Mouse (Mus musculus): ENCODE results near the gene Crygn. TPM values are rescaled to one million over a fixed set of nuclear protein-coding genes. Genes with fewer than 3 reads are reported as not detected.

The Crygn gene
- total and polyA plus RNA-seq, 3 experiments = not detected

- Histone ChIP-seq H3K79me2 (replicated peaks; ENCODE audit: control insufficient read depth, insufficient read depth, low read length) (no peaks in the 10 kb centered on the region), H3K4me1 (ENCODE audit: control insufficient read depth, insufficient read depth, low read length) (peaks cover 8% of the 10 kb centered on the region), H3K27ac (no peak overlapping the region), H3K9ac (ENCODE audit: low read depth, low read length) (no peak overlapping the region), H3K4me3 (no peak overlapping the region), H3K27me3 (ENCODE audit: control insufficient read depth, insufficient read depth, low read length) (no peaks in the 10 kb centered on the region), H3K36me3 (ENCODE audit: control insufficient read depth, insufficient read depth, low read length) (no peaks in the 10 kb centered on the region)
- DNase-seq = no peak
- intact Hi-C loops (cut with DNase I) = no loop called here
- TF ChIP-seq POLR2A (IDR thresholded peaks at IDR 0.05; ENCODE audit: insufficient read depth, low read depth, low read length) (no peak), EP300 (IDR thresholded peaks at IDR 0.05; ENCODE audit: insufficient read depth, low read depth, low read length) (no peak), CTCF (IDR thresholded peaks at IDR 0.05) (no peak)
- 81% methylated on average over 15 of the region's 15 CpGs for WGBS
Measured at GRCm38 (mm10) chr5:24741172-24741885, 16.5 kb downstream of the Crygn start.

- Histone ChIP-seq H3K4me1 (ENCODE audit: control insufficient read depth, insufficient read depth, low read length) (peaks cover 8% of the 10 kb centered on the region), H3K79me2 (replicated peaks; ENCODE audit: control insufficient read depth, insufficient read depth, low read length) (no peaks in the 10 kb centered on the region), H3K27ac (peak overlapping the region; percentile 71), H3K36me3 (ENCODE audit: control insufficient read depth, insufficient read depth, low read length) (no peaks in the 10 kb centered on the region), H3K9ac (ENCODE audit: low read depth, low read length) (peak overlapping the region; percentile 7), H3K4me3 (peak overlapping the region; percentile 29), H3K27me3 (ENCODE audit: control insufficient read depth, insufficient read depth, low read length) (no peaks in the 10 kb centered on the region)
- WGBS = 5% methylated on average over 15 of the region's 15 CpGs
- DNase-seq = peak; percentile 82 to 88
- intact Hi-C loops (cut with DNase I) = no loop called here
- TF ChIP-seq CTCF (IDR thresholded peaks at IDR 0.05) (no peak), POLR2A (IDR thresholded peaks at IDR 0.05; ENCODE audit: insufficient read depth, low read depth, low read length) (peak; percentile 44; the same call in 1 of the 2 replicates), EP300 (IDR thresholded peaks at IDR 0.05; ENCODE audit: insufficient read depth, low read depth, low read length) (no peak)
Measured at GRCm38 (mm10) chr5:24739141-24739753, 18.6 kb downstream of the Crygn start.

- Histone ChIP-seq H3K27ac (peak overlapping the region; percentile 71), H3K36me3 (ENCODE audit: control insufficient read depth, insufficient read depth, low read length) (no peaks in the 10 kb centered on the region), H3K9ac (ENCODE audit: low read depth, low read length) (no peak overlapping the region), H3K4me1 (ENCODE audit: control insufficient read depth, insufficient read depth, low read length) (peaks cover 8% of the 10 kb centered on the region), H3K79me2 (replicated peaks; ENCODE audit: control insufficient read depth, insufficient read depth, low read length) (no peaks in the 10 kb centered on the region), H3K4me3 (no peak overlapping the region), H3K27me3 (ENCODE audit: control insufficient read depth, insufficient read depth, low read length) (no peaks in the 10 kb centered on the region)
- intact Hi-C loops (cut with DNase I) = no loop called here
- no peak for TF ChIP-seq POLR2A (IDR thresholded peaks at IDR 0.05; ENCODE audit: insufficient read depth, low read depth, low read length)
- 78% methylated on average over 1 of the region's 1 CpGs for WGBS
- DNase-seq = no peak
Measured at GRCm38 (mm10) chr5:24738517-24738916, 19.3 kb downstream of the Crygn start.

DNA sequence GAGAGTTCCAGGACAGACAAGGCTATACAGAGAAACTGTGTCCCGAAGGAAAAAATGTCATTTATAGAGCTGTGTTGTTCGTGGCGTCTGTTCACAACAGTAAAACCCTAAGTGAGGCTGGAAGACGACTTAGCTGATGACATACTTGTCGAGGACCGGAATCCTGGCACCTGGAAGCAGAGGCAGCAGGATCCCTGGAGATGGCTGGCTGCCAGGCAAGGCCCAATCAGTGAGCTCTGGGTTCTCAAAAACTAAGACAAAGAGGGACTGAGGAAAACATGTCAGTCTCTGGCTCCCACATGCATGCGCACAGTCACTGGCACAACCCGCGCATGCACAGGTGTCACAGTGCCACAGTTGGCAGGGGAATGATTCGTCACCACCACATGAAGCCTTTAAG is 20.2 kb downstream of the Crygn start:
- Histone ChIP-seq H3K36me3 (ENCODE audit: control insufficient read depth, insufficient read depth, low read length) (no peaks in the 10 kb centered on the region), H3K79me2 (replicated peaks; ENCODE audit: control insufficient read depth, insufficient read depth, low read length) (no peaks in the 10 kb centered on the region), H3K9ac (ENCODE audit: low read depth, low read length) (no peak overlapping the region), H3K4me1 (ENCODE audit: control insufficient read depth, insufficient read depth, low read length) (peaks cover 8% of the 10 kb centered on the region), H3K27ac (no peak overlapping the region), H3K27me3 (ENCODE audit: control insufficient read depth, insufficient read depth, low read length) (no peaks in the 10 kb centered on the region), H3K4me3 (no peak overlapping the region)
- DNase-seq = no peak
- intact Hi-C loops (cut with DNase I) = no loop called here
- TF ChIP-seq POLR2A (IDR thresholded peaks at IDR 0.05; ENCODE audit: insufficient read depth, low read depth, low read length) = no peak
- no peak for TF ChIP-seq EP300 (IDR thresholded peaks at IDR 0.05; ENCODE audit: insufficient read depth, low read depth, low read length)
- TF ChIP-seq CTCF (IDR thresholded peaks at IDR 0.05) = no peak
- 87% methylated on average over 10 of the region's 10 CpGs for WGBS

- WGBS = 54% methylated on average over 7 of the region's 7 CpGs
- Histone ChIP-seq H3K27me3 (ENCODE audit: control insufficient read depth, insufficient read depth, low read length) (peaks cover 12% of the 10 kb centered on the region), H3K4me3 (no peak overlapping the region), H3K9ac (ENCODE audit: low read depth, low read length) (no peak overlapping the region), H3K27ac (no peak overlapping the region), H3K36me3 (ENCODE audit: control insufficient read depth, insufficient read depth, low read length) (no peaks in the 10 kb centered on the region), H3K79me2 (replicated peaks; ENCODE audit: control insufficient read depth, insufficient read depth, low read length) (no peaks in the 10 kb centered on the region), H3K4me1 (ENCODE audit: control insufficient read depth, insufficient read depth, low read length) (peaks cover 2% of the 10 kb centered on the region)
- intact Hi-C loops (cut with DNase I) = no loop called here
- DNase-seq = no peak
- TF ChIP-seq EP300 (IDR thresholded peaks at IDR 0.05; ENCODE audit: insufficient read depth, low read depth, low read length) = no peak
- TF ChIP-seq CTCF (IDR thresholded peaks at IDR 0.05) = no peak
- TF ChIP-seq POLR2A (IDR thresholded peaks at IDR 0.05; ENCODE audit: insufficient read depth, low read depth, low read length) = no peak
Measured at GRCm38 (mm10) chr5:24733771-24734426, 23.9 kb downstream of the Crygn start.

DNA sequence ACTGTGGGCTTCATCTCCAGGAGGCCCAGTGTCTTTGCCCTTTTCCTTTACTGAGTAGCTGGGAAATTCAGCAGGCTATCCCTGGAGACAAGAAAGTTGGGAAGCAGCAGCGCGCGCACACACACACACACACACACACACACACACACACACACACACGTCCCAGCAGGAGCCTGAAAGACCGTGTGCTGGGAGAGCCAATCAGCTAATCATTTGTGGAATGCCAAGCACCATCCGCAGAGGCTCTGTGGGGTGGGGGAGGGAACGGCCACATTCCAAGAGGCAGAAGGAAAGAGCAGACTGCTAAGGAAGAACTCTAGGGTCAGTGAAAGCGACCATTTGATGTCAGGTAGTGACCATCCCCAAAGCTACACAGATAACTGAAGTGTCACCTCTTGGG is 24.7 kb downstream of the Crygn start:
- H3K79me2 ChIP-seq (replicated peaks; ENCODE audit: control insufficient read depth, insufficient read depth, low read length) = no peaks in the 10 kb centered on the region
- H3K4me1 ChIP-seq (ENCODE audit: control insufficient read depth, insufficient read depth, low read length) = no peaks in the 10 kb centered on the region
- DNase-seq = no peak
- no peak overlapping the region for H3K27ac ChIP-seq
- 22% methylated on average over 8 of the region's 8 CpGs for WGBS
- H3K36me3 ChIP-seq (ENCODE audit: control insufficient read depth, insufficient read depth, low read length) = no peaks in the 10 kb centered on the region
- no peak overlapping the region for H3K4me3 ChIP-seq
- H3K27me3 ChIP-seq (ENCODE audit: control insufficient read depth, insufficient read depth, low read length) = peaks cover 12% of the 10 kb centered on the region
- TF ChIP-seq POLR2A (IDR thresholded peaks at IDR 0.05; ENCODE audit: insufficient read depth, low read depth, low read length) = no peak
- intact Hi-C loops (cut with DNase I) = no loop called here
- no peak overlapping the region for H3K9ac ChIP-seq (ENCODE audit: low read depth, low read length)

Measured in heart, adult 2 months (tissue).